Mouse (Mus musculus): ENCODE results near the gene Oxct1. TPM values are rescaled to one million over a fixed set of nuclear protein-coding genes. Genes with fewer than 3 reads are reported as not detected.

Oxct1 gene
- polyA plus RNA-seq, 1 experiment from 2014 or later: 64.8 TPM

- Histone ChIP-seq H3K4me3 (ENCODE audit: low read depth, low read length) (no peak overlapping the region), H3K27me3 (replicated peaks; ENCODE audit: insufficient read depth, low read length) (no peaks in the 10 kb centered on the region), H3K4me2 (replicated peaks; ENCODE audit: low read depth, low read length) (no peak overlapping the region), H3K9ac (replicated peaks; ENCODE audit: low read depth) (no peak overlapping the region), H3K9me3 (ENCODE audit: low read length) (no peaks in the 10 kb centered on the region), H3K27ac (ENCODE audit: low read length) (no peak overlapping the region), H3K4me1 (ENCODE audit: insufficient read depth, low read depth, low read length) (no peaks in the 10 kb centered on the region), H3K36me3 (ENCODE audit: insufficient read depth, low read length) (no peaks in the 10 kb centered on the region)
- 85% methylated on average over 4 of the region's 4 CpGs for whole genome bisulfite sequencing
- DNase-seq (ENCODE audit: low spot score): no peak
- TF ChIP-seq CTCF (IDR thresholded peaks at IDR 0.05) (no peak), EP300 (IDR thresholded peaks at IDR 0.05) (no peak)
- ATAC-seq: no peak
Measured at GRCm38 (mm10) chr15:4077978-4078377, 51.8 kb downstream of the Oxct1 start.

- H3K27me3 ChIP-seq (replicated peaks; ENCODE audit: insufficient read depth, low read length): no peaks in the 10 kb centered on the region
- no peak for TF ChIP-seq CTCF (IDR thresholded peaks at IDR 0.05)
- no peak for TF ChIP-seq EP300 (IDR thresholded peaks at IDR 0.05)
- H3K27ac ChIP-seq (ENCODE audit: low read length): no peak overlapping the region
- ATAC-seq (no peak), DNase-seq (ENCODE audit: low spot score) (no peak)
- H3K4me1 ChIP-seq (ENCODE audit: insufficient read depth, low read depth, low read length): no peaks in the 10 kb centered on the region
- H3K4me2 ChIP-seq (replicated peaks; ENCODE audit: low read depth, low read length): no peak overlapping the region
- no peak overlapping the region for H3K4me3 ChIP-seq (ENCODE audit: low read depth, low read length)
- 83% methylated on average over 5 of the region's 5 CpGs for WGBS
- no peaks in the 10 kb centered on the region for H3K36me3 ChIP-seq (ENCODE audit: insufficient read depth, low read length)
- no peaks in the 10 kb centered on the region for H3K9me3 ChIP-seq (ENCODE audit: low read length)
- no peak overlapping the region for H3K9ac ChIP-seq (replicated peaks; ENCODE audit: low read depth)
Measured at GRCm38 (mm10) chr15:4078785-4079184, 52.6 kb downstream of the Oxct1 start.

GRCm38 (mm10) chr15:4079425-4080189 is 53.4 kb downstream of the Oxct1 start:
- Histone ChIP-seq H3K27ac (ENCODE audit: low read length) (no peak overlapping the region), H3K9me3 (ENCODE audit: low read length) (no peaks in the 10 kb centered on the region), H3K27me3 (replicated peaks; ENCODE audit: insufficient read depth, low read length) (no peaks in the 10 kb centered on the region), H3K9ac (replicated peaks; ENCODE audit: low read depth) (no peak overlapping the region), H3K4me3 (ENCODE audit: low read depth, low read length) (no peak overlapping the region), H3K36me3 (ENCODE audit: insufficient read depth, low read length) (no peaks in the 10 kb centered on the region), H3K4me1 (ENCODE audit: insufficient read depth, low read depth, low read length) (no peaks in the 10 kb centered on the region), H3K4me2 (replicated peaks; ENCODE audit: low read depth, low read length) (no peak overlapping the region)
- WGBS: 89% methylated on average over 13 of the region's 13 CpGs
- DNase-seq (ENCODE audit: low spot score): no peak
- ATAC-seq: no peak
- TF ChIP-seq CTCF (IDR thresholded peaks at IDR 0.05): no peak
- no peak for TF ChIP-seq EP300 (IDR thresholded peaks at IDR 0.05)

GRCm38 (mm10) chr15:4085600-4086384 is 59.6 kb downstream of the Oxct1 start:
- Histone ChIP-seq H3K27ac (ENCODE audit: low read length) (no peak overlapping the region), H3K4me3 (ENCODE audit: low read depth, low read length) (no peak overlapping the region), H3K36me3 (ENCODE audit: insufficient read depth, low read length) (no peaks in the 10 kb centered on the region), H3K4me2 (replicated peaks; ENCODE audit: low read depth, low read length) (no peak overlapping the region), H3K27me3 (replicated peaks; ENCODE audit: insufficient read depth, low read length) (no peaks in the 10 kb centered on the region), H3K9me3 (ENCODE audit: low read length) (no peaks in the 10 kb centered on the region), H3K9ac (replicated peaks; ENCODE audit: low read depth) (no peak overlapping the region), H3K4me1 (ENCODE audit: insufficient read depth, low read depth, low read length) (no peaks in the 10 kb centered on the region)
- TF ChIP-seq CTCF (IDR thresholded peaks at IDR 0.05) (no peak), EP300 (IDR thresholded peaks at IDR 0.05) (no peak)
- WGBS: 68% methylated on average over 10 of the region's 10 CpGs
- DNase-seq (ENCODE audit: low spot score) (no peak), ATAC-seq (no peak)

GRCm38 (mm10) chr15:4087446-4087845 is 61.3 kb downstream of the Oxct1 start:
- no peak for DNase-seq (ENCODE audit: low spot score)
- 58% methylated on average over 4 of the region's 4 CpGs for WGBS
- Histone ChIP-seq H3K4me2 (replicated peaks; ENCODE audit: low read depth, low read length) (no peak overlapping the region), H3K27me3 (replicated peaks; ENCODE audit: insufficient read depth, low read length) (no peaks in the 10 kb centered on the region), H3K9ac (replicated peaks; ENCODE audit: low read depth) (no peak overlapping the region), H3K36me3 (ENCODE audit: insufficient read depth, low read length) (no peaks in the 10 kb centered on the region), H3K9me3 (ENCODE audit: low read length) (no peaks in the 10 kb centered on the region), H3K27ac (ENCODE audit: low read length) (no peak overlapping the region), H3K4me3 (ENCODE audit: low read depth, low read length) (no peak overlapping the region), H3K4me1 (ENCODE audit: insufficient read depth, low read depth, low read length) (no peaks in the 10 kb centered on the region)
- no peak for TF ChIP-seq EP300 (IDR thresholded peaks at IDR 0.05)
- no peak for TF ChIP-seq CTCF (IDR thresholded peaks at IDR 0.05)
- ATAC-seq: no peak

- ATAC-seq: no peak
Measured at GRCm38 (mm10) chr15:4087914-4088313, 61.7 kb downstream of the Oxct1 start.

More at GRCm38 (mm10) chr15:4087914-4088313, 61.7 kb downstream of the Oxct1 start:
- no peak overlapping the region for H3K4me2 ChIP-seq (replicated peaks; ENCODE audit: low read depth, low read length)
- 79% methylated on average over 7 of the region's 7 CpGs for WGBS
- H3K27me3 ChIP-seq (replicated peaks; ENCODE audit: insufficient read depth, low read length): no peaks in the 10 kb centered on the region
- TF ChIP-seq CTCF (IDR thresholded peaks at IDR 0.05): no peak
- no peak for TF ChIP-seq EP300 (IDR thresholded peaks at IDR 0.05)
- no peak overlapping the region for H3K9ac ChIP-seq (replicated peaks; ENCODE audit: low read depth)
- H3K27ac ChIP-seq (ENCODE audit: low read length): no peak overlapping the region
- no peaks in the 10 kb centered on the region for H3K36me3 ChIP-seq (ENCODE audit: insufficient read depth, low read length)
- no peak overlapping the region for H3K4me3 ChIP-seq (ENCODE audit: low read depth, low read length)
- DNase-seq (ENCODE audit: low spot score): no peak
- no peaks in the 10 kb centered on the region for H3K4me1 ChIP-seq (ENCODE audit: insufficient read depth, low read depth, low read length)
- no peaks in the 10 kb centered on the region for H3K9me3 ChIP-seq (ENCODE audit: low read length)
